Mouse (Mus musculus): ENCODE results near the gene Fxyd6.
A peak's percentile ranks its signal among the peaks of the same experiment; 100 is the strongest.

The Fxyd6 gene

DNA sequence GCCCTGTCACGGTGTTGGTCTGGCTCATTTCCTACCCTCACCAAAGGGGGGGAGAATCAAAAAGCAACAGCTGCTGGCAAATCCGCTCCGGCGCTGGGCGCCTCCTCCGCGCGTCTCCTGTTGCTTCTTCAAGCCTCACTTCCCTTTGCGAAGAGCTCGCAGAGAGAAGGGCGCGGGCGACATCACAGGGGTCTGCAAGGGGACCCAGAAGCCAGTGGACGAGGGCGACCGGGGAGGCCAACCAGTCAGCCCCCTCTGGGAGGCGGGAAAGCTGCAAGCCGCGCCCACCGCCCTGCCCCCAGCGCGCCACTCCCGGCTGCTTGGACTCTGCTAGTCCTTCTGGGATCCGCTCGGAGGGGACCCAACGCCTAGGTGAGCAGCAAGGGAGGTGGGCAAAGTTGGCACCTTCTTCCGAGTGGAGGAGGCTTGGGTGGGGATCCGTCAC lies at the start of gene Fxyd6:
Gene Fxyd6, plus strand, starts transcription at position 69 of the 445 bp plus-strand sequence.
- DNase-seq (ENCODE audit: low spot score in 2 of 2): peak; percentile 31 to 39

GRCm38 (mm10) chr9:45321465-45321864 lies 48.5 kb upstream of the Fxyd6 start:
- DNase-seq (ENCODE audit: low spot score in 2 of 2): no peak

DNA sequence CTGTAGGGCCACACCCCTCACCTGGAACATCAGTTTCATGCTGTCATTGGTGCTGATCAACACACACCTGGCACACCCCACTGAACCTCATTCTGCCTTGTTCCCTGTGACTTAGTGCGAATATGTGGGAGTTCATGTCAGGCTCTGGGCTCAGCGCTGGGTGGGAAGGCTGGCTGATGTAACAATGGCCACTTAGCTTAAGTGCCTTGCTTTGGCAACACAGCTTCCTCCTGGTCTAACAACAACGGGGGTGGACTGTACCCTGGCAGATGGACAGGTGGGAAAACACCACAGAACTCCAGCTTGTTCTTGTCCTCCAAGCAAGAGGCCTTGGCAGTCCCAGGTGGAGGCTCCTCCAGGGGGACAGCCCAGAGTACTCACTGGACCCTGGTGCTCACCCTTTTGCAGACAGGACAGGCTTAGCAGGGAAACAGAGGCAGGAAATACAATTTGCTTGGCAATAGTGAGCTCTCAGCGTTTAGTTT lies 48.0 kb upstream of the Fxyd6 start:
- no peak for DNase-seq (ENCODE audit: low spot score in 2 of 2)

DNA sequence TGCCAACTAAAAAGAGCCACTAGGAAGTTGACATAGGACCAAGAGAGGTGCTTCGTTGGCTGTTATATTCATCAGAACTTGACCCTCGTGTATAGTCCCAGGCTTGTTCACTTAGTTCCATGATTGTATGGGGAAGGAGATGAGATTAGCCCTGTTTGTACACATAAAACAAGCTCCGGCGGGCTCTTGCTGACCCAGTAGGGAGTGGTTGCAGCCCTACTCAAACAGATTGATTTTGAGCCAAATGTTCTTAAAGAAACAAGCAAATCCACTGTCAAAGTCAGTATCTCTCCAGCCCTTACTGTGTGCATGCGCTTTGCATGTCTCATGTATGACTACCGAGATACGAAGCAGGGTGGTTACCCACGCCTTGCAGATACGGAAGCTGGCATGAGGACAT lies 43.6 kb upstream of the Fxyd6 start:
- no peak for DNase-seq (ENCODE audit: low spot score in 2 of 2)

- no peak for DNase-seq (ENCODE audit: low spot score in 2 of 2)
These were observed 41.7 kb upstream of the Fxyd6 start for GRCm38 (mm10) chr9:45328263-45328662.

GRCm38 (mm10) chr9:45329577-45329976 lies 40.4 kb upstream of the Fxyd6 start:
- no peak for DNase-seq (ENCODE audit: low spot score in 2 of 2)

DNA sequence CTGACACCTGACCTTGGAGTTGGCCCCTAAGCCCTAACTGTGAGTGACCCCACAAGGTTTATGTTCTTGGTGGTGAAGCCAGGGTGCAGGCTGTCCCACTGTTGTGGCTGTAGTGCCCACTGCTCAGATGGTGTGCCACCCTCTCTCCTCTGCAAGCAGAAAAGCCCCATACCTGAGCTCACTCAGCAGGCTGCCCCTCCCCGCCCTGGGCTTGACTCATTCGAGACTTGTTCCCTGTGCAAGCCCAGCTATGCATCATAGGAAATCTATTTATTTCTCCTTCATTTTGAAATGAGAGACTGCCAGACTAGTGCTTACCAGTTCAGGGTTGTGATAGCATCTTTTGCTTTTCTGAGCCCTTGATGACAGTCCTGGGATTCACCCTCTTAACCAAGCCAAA lies 32.6 kb upstream of the Fxyd6 start:
- no peak for DNase-seq (ENCODE audit: low spot score in 2 of 2)

DNA sequence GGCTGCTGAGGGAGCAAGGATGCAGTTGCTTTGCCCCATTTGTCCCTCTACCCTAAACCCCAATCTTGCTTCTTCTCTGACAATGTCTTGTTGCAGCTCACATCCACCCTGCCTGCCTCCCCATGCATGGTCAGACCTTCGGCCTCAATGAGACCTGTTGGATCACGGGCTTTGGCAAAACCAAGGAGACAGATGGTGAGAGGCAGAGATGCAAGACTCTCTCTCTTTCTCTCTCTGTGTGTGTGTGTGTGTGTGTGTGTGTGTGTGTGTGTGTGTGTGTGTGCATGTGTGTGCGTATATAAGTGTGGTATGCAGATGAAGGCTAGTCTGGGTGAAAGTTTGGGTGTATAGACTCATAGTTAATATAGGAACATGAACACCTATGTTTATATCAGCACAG lies 26.9 kb upstream of the Fxyd6 start:
- DNase-seq (ENCODE audit: low spot score in 2 of 2): no peak

- DNase-seq (ENCODE audit: low spot score in 2 of 2): peak in 1 of 2 experiments; percentile 28
These were observed 24.5 kb upstream of the Fxyd6 start for GRCm38 (mm10) chr9:45345516-45345915.

DNA sequence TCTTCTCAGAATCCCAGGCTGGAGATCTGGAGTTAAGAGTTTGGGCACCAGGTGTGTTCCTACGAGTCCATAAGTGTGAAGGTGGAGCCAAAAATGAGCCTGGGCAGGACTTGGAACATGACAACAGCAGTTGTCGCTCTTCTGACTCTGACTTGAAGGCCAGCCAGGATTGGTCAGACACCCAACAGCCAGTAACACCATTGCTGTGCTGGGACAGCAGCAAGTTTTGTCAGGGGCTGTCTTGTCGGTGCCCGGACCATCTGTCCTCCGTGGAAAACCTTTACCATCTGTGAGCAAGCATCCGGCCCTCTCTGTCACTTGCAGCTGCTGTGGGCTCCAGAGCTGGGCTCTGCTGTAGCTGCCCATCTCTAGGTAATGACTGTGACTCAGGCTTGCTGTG lies 23.7 kb upstream of the Fxyd6 start:
- DNase-seq (ENCODE audit: low spot score in 2 of 2): no peak

- no peak for DNase-seq (ENCODE audit: low spot score in 2 of 2)
These were observed 21.4 kb upstream of the Fxyd6 start for GRCm38 (mm10) chr9:45348560-45348959.

- DNase-seq (ENCODE audit: low spot score in 2 of 2): no peak
These were observed 20.8 kb upstream of the Fxyd6 start for GRCm38 (mm10) chr9:45349181-45349580.

GRCm38 (mm10) chr9:45349851-45350250 lies 20.1 kb upstream of the Fxyd6 start:
- DNase-seq (ENCODE audit: low spot score in 2 of 2): no peak

GRCm38 (mm10) chr9:45355192-45355591 lies 14.8 kb upstream of the Fxyd6 start:
- DNase-seq (ENCODE audit: low spot score in 2 of 2): no peak

GRCm38 (mm10) chr9:45358356-45358755 lies 11.6 kb upstream of the Fxyd6 start:
- DNase-seq (ENCODE audit: low spot score in 2 of 2): no peak

DNA sequence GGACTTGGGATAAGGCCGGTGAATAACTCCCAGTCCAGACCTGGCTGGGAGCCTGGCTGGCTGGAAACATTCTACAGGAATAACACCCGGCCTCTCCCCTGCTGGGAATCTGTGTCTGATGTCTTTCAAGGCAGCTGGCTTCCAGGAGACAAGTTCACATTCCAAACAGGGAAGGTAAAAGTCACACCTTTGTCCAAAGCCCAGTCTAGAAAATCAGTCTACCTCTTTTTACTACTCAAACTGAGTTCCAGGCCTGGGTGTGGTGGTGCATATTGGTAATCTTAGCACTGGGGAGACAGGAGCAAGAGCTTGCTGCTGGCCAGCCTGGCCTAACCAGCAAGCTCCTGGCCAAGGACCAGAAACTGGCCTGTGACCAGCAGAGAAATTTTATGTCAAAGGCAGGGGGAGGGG lies 7.9 kb upstream of the Fxyd6 start:
- DNase-seq (ENCODE audit: low spot score in 2 of 2): no peak

DNA sequence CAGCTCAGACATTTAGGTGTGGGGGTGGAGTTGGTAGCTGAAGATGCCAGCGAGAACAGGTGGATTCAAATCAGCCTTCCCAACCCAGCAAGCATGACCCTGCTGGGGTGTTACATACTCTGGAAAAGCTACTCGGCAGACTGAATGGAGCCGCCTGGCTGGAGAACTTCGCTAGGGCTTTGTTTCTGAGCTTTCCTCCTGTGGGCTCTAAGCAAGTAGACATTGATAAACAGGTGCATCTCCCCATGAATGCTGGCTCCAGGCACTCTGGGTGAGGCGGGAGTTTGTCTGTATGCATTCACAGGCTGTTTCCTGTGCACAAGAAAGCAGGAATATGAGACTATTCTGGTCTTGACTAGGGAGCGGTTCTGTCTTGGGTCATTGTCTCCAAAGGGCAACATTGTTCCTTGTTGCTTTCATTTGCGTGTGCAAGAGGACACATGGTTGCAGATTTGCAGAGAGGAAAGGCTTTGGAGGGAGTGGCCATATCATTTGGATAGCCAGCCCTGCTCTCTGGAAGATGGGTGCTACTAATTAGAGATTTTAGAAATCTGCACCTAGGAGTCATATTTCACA lies 6.3 kb upstream of the Fxyd6 start:
- no peak for DNase-seq (ENCODE audit: low spot score in 2 of 2)

DNA sequence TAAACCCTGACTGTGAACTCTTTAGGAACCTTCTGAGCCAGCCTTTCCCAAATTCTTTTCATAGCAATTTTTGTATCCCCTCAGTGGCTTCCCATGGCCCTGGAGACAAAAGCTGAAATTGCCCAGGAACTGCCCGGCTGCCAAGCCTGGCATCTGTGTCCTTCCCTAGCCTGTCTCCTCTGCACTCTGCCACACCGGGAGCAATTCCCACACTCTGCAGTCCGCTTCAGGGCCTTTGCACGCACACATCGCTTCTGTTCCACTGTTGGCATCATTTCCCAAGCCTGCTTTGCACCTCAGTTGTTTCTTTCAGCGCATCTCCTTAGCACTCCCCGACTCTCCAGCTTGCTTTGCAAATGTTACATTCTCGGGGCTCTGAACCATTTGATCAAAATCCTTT lies 2.3 kb upstream of the Fxyd6 start:
- no peak for DNase-seq (ENCODE audit: low spot score in 2 of 2)

DNA sequence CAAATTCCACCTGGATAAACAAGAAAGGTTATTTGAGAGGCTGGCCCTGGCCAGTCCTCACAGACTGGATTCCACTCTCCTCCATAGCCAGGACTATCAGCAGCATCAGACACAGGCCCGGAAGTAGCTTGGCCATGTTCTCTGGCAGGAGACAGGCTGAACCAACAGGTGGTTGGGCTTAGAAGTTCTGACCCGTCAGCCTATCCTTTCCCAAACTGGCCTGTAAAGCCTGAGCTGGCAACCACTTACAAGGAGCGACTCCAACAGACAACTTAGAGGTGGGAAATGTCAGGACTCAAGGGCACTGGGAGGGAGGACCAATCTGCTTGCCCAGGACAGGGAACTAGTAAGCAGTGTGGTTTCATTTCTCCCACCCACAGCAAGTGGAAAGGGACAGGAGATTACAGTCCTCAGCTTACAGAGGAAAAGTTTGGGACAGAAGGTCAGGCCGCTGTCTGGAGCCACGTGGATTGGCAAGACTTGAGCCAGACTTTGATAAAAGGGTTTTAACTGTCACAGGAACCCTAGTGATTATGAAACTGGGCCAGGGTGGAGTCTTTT lies 1.6 kb upstream of the Fxyd6 start:
- DNase-seq (ENCODE audit: low spot score in 2 of 2): no peak

- DNase-seq (ENCODE audit: low spot score in 2 of 2): peak in 1 of 2 experiments; percentile 16
These were observed 791 bp downstream of the Fxyd6 start for GRCm38 (mm10) chr9:45370616-45371336.

DNA sequence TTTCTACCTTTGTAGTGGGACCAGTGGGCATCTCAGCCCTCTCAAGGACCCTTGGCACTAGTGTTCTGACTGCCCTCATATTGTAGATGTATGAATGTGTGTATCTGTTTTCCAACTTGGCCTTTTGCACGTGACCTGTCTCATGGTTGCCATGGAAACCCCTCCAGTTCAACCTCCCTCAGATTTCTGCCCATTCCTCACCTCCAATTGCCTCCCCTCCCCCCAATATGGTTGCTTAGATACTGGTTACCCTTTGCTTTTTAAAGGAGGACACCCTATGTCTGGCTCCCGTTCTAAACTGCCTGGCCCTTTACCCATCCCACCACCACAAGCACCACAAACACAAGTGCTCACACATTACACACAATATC lies 1.3 kb downstream of the Fxyd6 start:
- no peak for DNase-seq (ENCODE audit: low spot score in 2 of 2)

- DNase-seq (ENCODE audit: low spot score in 2 of 2): no peak
These were observed 3.9 kb downstream of the Fxyd6 start for GRCm38 (mm10) chr9:45373896-45374295.

DNA sequence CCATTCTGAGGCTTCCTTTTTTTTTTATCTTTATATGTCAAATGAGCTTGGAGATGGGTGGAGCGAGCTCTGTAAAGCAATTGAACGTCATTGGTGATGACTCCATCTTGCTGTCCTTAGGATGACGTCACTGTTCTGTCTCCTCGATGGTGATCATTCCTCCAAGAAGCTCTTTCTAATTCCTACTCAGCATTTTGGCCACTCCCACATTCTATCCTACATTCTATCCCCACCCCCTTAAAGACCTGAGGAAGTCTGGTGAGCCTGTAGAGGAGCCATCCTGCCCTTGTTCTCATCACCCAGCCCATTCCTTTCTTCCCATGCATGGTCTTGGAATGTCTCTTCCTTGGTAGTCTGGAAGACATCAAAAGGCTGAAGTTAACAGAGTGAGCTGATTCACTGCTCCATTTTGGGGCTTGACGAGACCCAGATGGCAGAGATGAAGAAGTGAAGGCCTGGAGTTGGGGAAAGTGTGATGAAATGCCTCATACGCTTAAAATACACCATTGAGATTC lies 5.1 kb downstream of the Fxyd6 start:
- no peak for DNase-seq (ENCODE audit: low spot score in 2 of 2)
